ENCODE assay signal across 16 mouse cellular contexts in the genomic region with DNA sequence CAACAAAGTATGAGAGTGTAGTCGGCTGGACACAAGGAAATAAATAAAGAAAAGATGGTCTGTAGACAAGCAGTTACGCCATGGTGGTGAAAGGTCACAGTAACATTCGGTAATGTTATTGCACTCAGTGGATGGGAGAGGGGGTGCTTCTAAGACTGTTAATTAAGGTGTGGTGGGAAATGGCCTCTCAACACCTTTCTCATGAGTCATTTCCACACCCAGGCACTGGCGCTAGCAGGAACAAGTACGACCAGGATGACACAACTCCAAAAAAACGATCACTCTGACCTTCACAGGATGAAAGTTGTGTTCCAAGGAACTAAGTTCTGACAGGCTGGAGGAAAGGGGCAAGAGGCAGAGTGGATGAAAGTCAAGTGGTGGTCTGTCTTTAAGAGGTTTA.
"Had no signal": no experiment of that assay in that cellular context is flagged by ENCODE, and none has a peak within 500 bp of the region (broad histone marks: within the 10 kb centered on the region; RNA-seq: fewer than 3 reads in every experiment).

No protein-coding gene starts in this region.

- H3K9ac ChIP-seq: kidney, embryonic 15.5 days; limb, embryonic 13.5 days; liver, embryonic 15.5 days; midbrain, embryonic 15.5 days; neural tube, embryonic 13.5 days had no signal

- H3K27me3 ChIP-seq: kidney, embryonic 15.5 days; midbrain, embryonic 15.5 days; neural tube, embryonic 13.5 days had no signal

- H3K27ac ChIP-seq: kidney, embryonic 15.5 days; limb, embryonic 13.5 days; liver, embryonic 15.5 days; macrophage; midbrain, embryonic 15.5 days; neural tube, embryonic 13.5 days had no signal

- H3K9me3 ChIP-seq: kidney, embryonic 15.5 days; limb, embryonic 13.5 days; liver, embryonic 15.5 days; megakaryocyte, embryonic 14.5 days; midbrain, embryonic 15.5 days; neural tube, embryonic 13.5 days had no signal

- H3K4me2 ChIP-seq: kidney, embryonic 15.5 days; limb, embryonic 13.5 days; liver, embryonic 11.5 days; liver, embryonic 15.5 days; midbrain, embryonic 11.5 days; midbrain, embryonic 15.5 days; neural tube, embryonic 13.5 days had no signal

- H3K36me3 ChIP-seq: kidney, embryonic 15.5 days; limb, embryonic 13.5 days; liver, embryonic 15.5 days; midbrain, embryonic 15.5 days; neural tube, embryonic 13.5 days had no signal

- DNase-seq: kidney, postnatal 14 days; left cerebral cortex, postnatal 4 days; lung, adult 2 months; lung, postnatal 14 days; right cerebral cortex, postnatal 14 days; thymus, adult 2 months; thymus, postnatal 25 days had no signal

- H3K4me3 ChIP-seq: kidney, embryonic 15.5 days; limb, embryonic 13.5 days; liver, embryonic 15.5 days; megakaryocyte, embryonic 14.5 days; midbrain, embryonic 15.5 days; neural tube, embryonic 13.5 days had no signal

- ATAC-seq: midbrain, embryonic 15.5 days had no signal
